Mouse (Mus musculus) embryonic stem cell, embryonic (primary cell): ENCODE measurements around the gene Hhatl.

Experiments
- CTCF ChIA-PET, 4 experiments: fragments of 300-600 bp in 2 of 4; fragments of 350-600 bp in 2 of 4; sonication (Branson Sonifier 250); formaldehyde crosslinking; loops; one replicate each; lab custom pipeline; 2022; ENCODE audit warnings: inconsistent platforms in 2 of 4; lab: Charles Lee
- POLR2A ChIA-PET, 4 experiments: fragments of 300-600 bp in 2 of 4; fragments of 350-600 bp in 2 of 4; sonication (Branson Sonifier 250); formaldehyde crosslinking; loops; one replicate each; lab custom pipeline; 2022; ENCODE audit warnings: antibody characterized with exemption in 4 of 4, inconsistent platforms in 1 of 4; lab: Charles Lee

The Hhatl gene

GRCm38 (mm10) chr9:121819073-121819770 is 26.9 kb upstream of the Hhatl start:
- ChIA-PET POLR2A (interaction anchor here in 3 of 4 experiments (0.5 to 0.7 kb wide), 3 partner anchors 38 to 320 kb away, joined by 3 to 8 read pairs (median 3); no protein-coding TSS in a partner anchor), CTCF (interaction anchor here in 2 of 4 experiments (0.6 to 0.8 kb wide), 2 partner anchors 12 to 28 kb away, joined by 3 to 4 read pairs; no protein-coding TSS in a partner anchor)

- CTCF ChIA-PET = interaction anchor here in 1 of 4 experiments (2.0 kb wide), 1 partner anchor 16 kb away, joined by 5 read pairs; no protein-coding TSS in a partner anchor
- POLR2A ChIA-PET = interaction anchor here in 1 of 4 experiments (0.5 kb wide), 1 partner anchor 117 kb away, joined by 3 read pairs; no protein-coding TSS in a partner anchor
Measured at GRCm38 (mm10) chr9:121815183-121815582, 22.9 kb upstream of the Hhatl start.

- POLR2A ChIA-PET = interaction anchor here in 1 of 4 experiments (0.6 kb wide), 1 partner anchor 662 kb away, joined by 5 read pairs; no protein-coding TSS in a partner anchor
- CTCF ChIA-PET = interaction anchor here in 2 of 4 experiments (0.7 to 1.1 kb wide), 2 partner anchors 10 to 36 kb away, joined by 3 read pairs; no protein-coding TSS in a partner anchor
Measured at GRCm38 (mm10) chr9:121810081-121810821, 17.9 kb upstream of the Hhatl start.

GRCm38 (mm10) chr9:121808511-121808910 is 16.2 kb upstream of the Hhatl start:
- ChIA-PET CTCF (interaction anchor here in 1 of 4 experiments (2.0 kb wide), 1 partner anchor 331 kb away, joined by 7 read pairs; no protein-coding TSS in a partner anchor), POLR2A (no interaction called here)

- POLR2A ChIA-PET = interaction anchor here in 2 of 4 experiments (0.5 to 0.6 kb wide), 2 partner anchors 1151 to 1806 kb away, joined by 3 to 9 read pairs; no protein-coding TSS in a partner anchor
- CTCF ChIA-PET = interaction anchor here in 3 of 4 experiments (0.6 to 2.0 kb wide), 5 partner anchors 15 to 360 kb away, joined by 3 to 7 read pairs (median 3); partner anchors contain the start of gene Hhatl (in 1 of the 3)
Measured at GRCm38 (mm10) chr9:121807947-121808346, 15.6 kb upstream of the Hhatl start.

- CTCF ChIA-PET = interaction anchor here in 3 of 4 experiments (0.6 to 2.0 kb wide), 5 partner anchors 15 to 361 kb away, joined by 3 to 7 read pairs (median 3); partner anchors contain the start of gene Hhatl (in 1 of the 3)
- POLR2A ChIA-PET = interaction anchor here in 2 of 4 experiments (0.5 to 0.6 kb wide), 2 partner anchors 1151 to 1805 kb away, joined by 3 to 9 read pairs; no protein-coding TSS in a partner anchor
Measured at GRCm38 (mm10) chr9:121807546-121807945, 15.2 kb upstream of the Hhatl start.

GRCm38 (mm10) chr9:121802747-121803146 is 10.4 kb upstream of the Hhatl start:
- POLR2A ChIA-PET = interaction anchor here in 1 of 4 experiments (0.6 kb wide), 1 partner anchor 822 kb away, joined by 3 read pairs; no protein-coding TSS in a partner anchor
- CTCF ChIA-PET = interaction anchor here in 1 of 4 experiments (1.1 kb wide), 1 partner anchor 212 kb away, joined by 3 read pairs; no protein-coding TSS in a partner anchor

GRCm38 (mm10) chr9:121798887-121799520 is 6.7 kb upstream of the Hhatl start:
- POLR2A ChIA-PET = no interaction called here

GRCm38 (mm10) chr9:121797722-121798121 is 5.4 kb upstream of the Hhatl start:
- ChIA-PET CTCF (interaction anchor here in 3 of 4 experiments (0.6 to 1.2 kb wide), 4 partner anchors 9 to 321 kb away, joined by 3 to 12 read pairs (median 4); partner anchors contain the start of genes Lyzl4 (in 1 of the 3) and Vipr1 (in 1 of the 3)), POLR2A (interaction anchor here in 1 of 4 experiments (0.8 kb wide), 1 partner anchor 16 kb away, joined by 3 read pairs; no protein-coding TSS in a partner anchor)

More at GRCm38 (mm10) chr9:121798887-121799520, 6.7 kb upstream of the Hhatl start:
- CTCF ChIA-PET = no interaction called here

- POLR2A ChIA-PET = interaction anchor here in 1 of 4 experiments (1.1 kb wide), 1 partner anchor 63 kb away, joined by 3 read pairs; the partner anchor contains the start of gene Higd1a
Measured at GRCm38 (mm10) chr9:121794972-121795539, 2.7 kb upstream of the Hhatl start.

GRCm38 (mm10) chr9:121791206-121791605 is 1.1 kb downstream of the Hhatl start:
- POLR2A ChIA-PET = interaction anchor here in 1 of 4 experiments (0.6 to 0.7 kb wide), 2 partner anchors 25 to 103 kb away, joined by 3 to 4 read pairs; no protein-coding TSS in a partner anchor
- CTCF ChIA-PET = interaction anchor here in 1 of 4 experiments (0.5 kb wide), 1 partner anchor 18 kb away, joined by 3 read pairs; no protein-coding TSS in a partner anchor

More at GRCm38 (mm10) chr9:121794972-121795539, 2.7 kb upstream of the Hhatl start:
- CTCF ChIA-PET = interaction anchor here in 1 of 4 experiments (0.6 kb wide), 1 partner anchor 1713 kb away, joined by 4 read pairs; no protein-coding TSS in a partner anchor

- ChIA-PET CTCF (no interaction called here), POLR2A (no interaction called here)
Measured at GRCm38 (mm10) chr9:121786359-121786758, 5.9 kb downstream of the Hhatl start.

- ChIA-PET POLR2A (no interaction called here), CTCF (interaction anchor here in 1 of 4 experiments (0.6 kb wide), 1 partner anchor 471 kb away, joined by 3 read pairs; no protein-coding TSS in a partner anchor)
Measured at GRCm38 (mm10) chr9:121785261-121785660, 7.0 kb downstream of the Hhatl start.

GRCm38 (mm10) chr9:121784801-121785200 is 7.5 kb downstream of the Hhatl start:
- ChIA-PET POLR2A (no interaction called here), CTCF (no interaction called here)

- ChIA-PET CTCF (no interaction called here), POLR2A (no interaction called here)
Measured at GRCm38 (mm10) chr9:121778066-121778624, 14.2 kb downstream of the Hhatl start.

- ChIA-PET POLR2A (interaction anchor here in 1 of 4 experiments (0.7 kb wide), 1 partner anchor 23 kb away, joined by 3 read pairs; no protein-coding TSS in a partner anchor), CTCF (no interaction called here)
Measured at GRCm38 (mm10) chr9:121777484-121778065, 14.7 kb downstream of the Hhatl start, which contains the start of gene Klhl40. Gene Klhl40 (plus strand): TSS chr9:121777607.
